Mouse (Mus musculus) T-helper 17 cell (primary cell): Measurements from ENCODE around the gene Grm1.

ENCODE experiments used
- in situ Hi-C, 2 experiments: fragments of 300-600 bp; cut with MboI, MseI; formaldehyde crosslinking; loops; 1 replicate in 1 of 2; 2 replicates in 1 of 2; pipeline ENCODE4 v1.15.1; 2025; ENCODE audit warnings: high pct_unique_total_duplicates in 2 of 2

The Grm1 gene

GRCm38 (mm10) chr10:10834828-10835227 is 247.3 kb downstream of the Grm1 start:
- in situ Hi-C loops: no loop called here

GRCm38 (mm10) chr10:10831141-10831540 is 251.0 kb downstream of the Grm1 start:
- in situ Hi-C loops: no loop called here

- in situ Hi-C loops: no loop called here
Measured at GRCm38 (mm10) chr10:10827308-10827707, 254.8 kb downstream of the Grm1 start.

- in situ Hi-C loops: no loop called here
Measured at GRCm38 (mm10) chr10:10818061-10818460, 264.1 kb downstream of the Grm1 start.

DNA sequence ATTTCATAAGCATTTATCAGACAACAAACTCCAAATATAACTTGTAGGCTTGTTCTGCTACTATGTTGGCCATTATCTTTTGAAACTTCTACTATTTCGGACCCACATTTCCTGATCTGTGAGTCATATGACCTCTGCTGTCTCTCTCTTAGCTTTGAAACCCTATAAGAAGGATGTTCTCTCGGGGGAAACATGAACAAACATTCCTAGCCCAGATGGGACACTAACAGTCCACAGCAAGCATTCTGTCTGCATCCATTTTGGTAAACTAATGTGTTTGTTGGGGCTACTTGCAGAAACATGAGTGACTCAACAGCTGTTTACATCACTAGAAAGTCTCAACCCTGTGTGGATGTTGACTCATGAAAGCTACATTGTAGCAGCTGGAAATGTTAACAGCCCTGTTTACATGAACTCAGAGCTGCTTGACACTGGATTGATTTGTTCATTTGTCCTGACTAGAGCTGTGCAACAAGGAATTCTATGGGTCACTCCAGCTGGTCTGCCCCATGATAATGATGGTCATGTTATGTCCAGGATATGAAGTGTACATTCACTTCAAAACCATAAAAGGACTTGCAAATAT is 267.4 kb downstream of the Grm1 start:
- in situ Hi-C loops: no loop called here

DNA sequence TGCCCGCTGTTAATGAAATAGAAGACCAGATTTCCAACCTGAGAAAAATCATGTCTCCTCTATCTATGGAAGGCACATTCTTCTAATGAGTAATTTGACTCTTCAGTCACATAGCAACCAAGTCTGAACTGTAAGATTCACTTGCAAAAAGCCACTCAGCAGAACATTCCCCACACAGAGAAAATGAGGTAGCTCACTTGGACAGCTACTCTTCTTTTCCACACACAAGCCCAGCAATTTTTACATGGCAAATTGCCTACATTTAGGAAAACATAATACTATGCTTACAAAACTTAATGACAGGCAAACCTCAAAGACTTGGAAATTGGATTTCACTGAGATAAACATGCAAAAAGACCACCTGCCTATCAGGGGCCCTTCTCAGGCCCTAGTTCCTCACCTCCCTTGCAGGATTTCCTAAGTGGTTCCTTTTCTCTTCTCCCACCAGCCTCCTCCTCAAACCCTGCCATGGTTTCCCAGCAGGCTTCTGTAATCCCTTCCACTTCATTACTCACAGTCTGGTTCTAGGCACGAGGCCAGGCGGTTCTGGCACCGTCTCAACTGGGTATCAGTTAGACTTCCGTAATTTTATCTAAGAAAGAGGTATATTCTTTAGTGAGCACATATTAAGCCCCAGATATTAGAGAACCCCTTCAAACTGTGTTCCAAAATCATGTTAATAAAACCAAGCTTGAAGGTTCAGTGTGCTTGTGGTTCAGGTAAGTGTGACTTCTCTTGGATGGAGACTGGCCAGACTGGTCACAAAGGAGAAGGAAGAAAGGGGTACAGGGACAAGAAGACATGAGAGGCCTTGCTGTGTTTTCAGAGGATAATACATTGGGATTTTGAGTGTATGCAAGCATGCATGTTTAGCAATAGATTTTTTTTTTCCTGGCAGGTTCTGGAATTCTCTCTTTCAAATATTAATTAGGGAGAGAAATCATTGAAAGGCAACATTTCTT is 269.1 kb downstream of the Grm1 start:
- in situ Hi-C loops: no loop called here

GRCm38 (mm10) chr10:10809777-10810176 is 272.4 kb downstream of the Grm1 start:
- in situ Hi-C loops: no loop called here

- in situ Hi-C loops: no loop called here
Measured at GRCm38 (mm10) chr10:10795321-10795720, 286.8 kb downstream of the Grm1 start.

- in situ Hi-C loops: no loop called here
Measured at GRCm38 (mm10) chr10:10790458-10790857, 291.7 kb downstream of the Grm1 start.

- in situ Hi-C loops: loop anchor here (10.0 kb wide), 2 partner anchors 315 to 865 kb away; partner anchors contain the start of gene Adgb (in 1 of the 2)
Measured at GRCm38 (mm10) chr10:10789967-10790366, 292.2 kb downstream of the Grm1 start.

- in situ Hi-C loops: loop anchor here (10.0 kb wide), 2 partner anchors 313 to 867 kb away; partner anchors contain the start of gene Adgb (in 1 of the 2)
Measured at GRCm38 (mm10) chr10:10787906-10788416, 294.2 kb downstream of the Grm1 start.

GRCm38 (mm10) chr10:10785122-10785521 is 297.0 kb downstream of the Grm1 start:
- in situ Hi-C loops: loop anchor here (10.0 kb wide), 2 partner anchors 310 to 870 kb away; partner anchors contain the start of gene Adgb (in 1 of the 2)

DNA sequence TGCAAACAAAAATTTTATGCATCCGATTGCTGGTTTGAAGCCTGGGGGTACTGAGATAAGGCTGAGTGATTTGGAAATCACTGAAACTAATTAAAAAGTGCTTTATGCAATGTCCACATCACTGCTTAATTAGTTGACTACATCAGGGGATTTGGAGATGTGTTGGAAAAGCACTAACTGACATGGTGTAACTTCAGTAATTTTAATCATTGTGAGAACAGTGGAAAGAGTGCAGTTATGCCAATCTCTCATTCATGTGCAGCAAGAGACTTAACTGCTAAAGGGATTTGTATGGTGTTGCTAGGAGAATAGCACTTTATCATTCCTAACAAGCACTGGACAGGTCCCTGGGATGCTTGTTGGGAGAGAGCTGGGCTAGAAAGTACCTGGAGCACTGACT is 307.3 kb downstream of the Grm1 start:
- in situ Hi-C loops: loop anchor here in 1 of 2 experiments (10.0 kb wide), 1 partner anchor 1860 kb away; no protein-coding TSS in a partner anchor

DNA sequence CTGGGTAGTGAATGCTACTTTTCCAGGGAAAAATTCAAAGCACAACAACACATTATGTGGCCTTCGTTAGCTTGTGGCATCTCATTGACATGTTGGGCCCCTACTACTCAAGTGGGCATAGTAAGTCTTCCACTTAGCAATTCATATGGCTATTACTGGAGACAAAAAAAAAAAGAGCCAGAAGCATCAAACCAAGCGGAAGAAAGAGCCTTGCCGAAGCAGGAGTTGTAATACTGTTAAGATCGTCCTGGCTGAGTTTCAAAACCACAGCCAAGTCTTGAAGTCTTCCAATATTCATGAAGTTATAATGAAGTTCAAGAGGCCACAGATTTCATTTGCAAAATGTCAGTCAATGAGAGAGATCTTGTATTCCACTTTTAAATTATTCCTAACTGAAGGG is 319.1 kb downstream of the Grm1 start:
- in situ Hi-C loops: no loop called here

DNA sequence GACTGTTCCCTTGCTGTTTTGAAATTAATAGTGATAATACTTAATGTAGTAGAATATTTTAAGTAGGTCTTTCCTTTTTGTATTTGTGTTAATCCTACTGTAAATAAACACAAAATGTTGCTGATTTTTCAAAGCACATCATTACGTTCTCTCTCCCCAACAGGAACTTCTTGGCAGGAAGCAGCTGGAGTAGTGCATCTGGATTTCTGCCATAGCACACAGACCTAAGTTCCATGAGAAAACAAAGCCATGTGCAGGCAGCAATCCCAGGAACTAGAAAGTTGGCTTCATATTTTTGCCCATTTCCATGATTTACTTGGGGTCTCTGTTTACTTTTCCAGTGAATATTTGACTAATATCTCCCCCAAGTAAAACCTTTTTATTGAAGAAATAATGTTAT is 320.9 kb downstream of the Grm1 start:
- in situ Hi-C loops: no loop called here

DNA sequence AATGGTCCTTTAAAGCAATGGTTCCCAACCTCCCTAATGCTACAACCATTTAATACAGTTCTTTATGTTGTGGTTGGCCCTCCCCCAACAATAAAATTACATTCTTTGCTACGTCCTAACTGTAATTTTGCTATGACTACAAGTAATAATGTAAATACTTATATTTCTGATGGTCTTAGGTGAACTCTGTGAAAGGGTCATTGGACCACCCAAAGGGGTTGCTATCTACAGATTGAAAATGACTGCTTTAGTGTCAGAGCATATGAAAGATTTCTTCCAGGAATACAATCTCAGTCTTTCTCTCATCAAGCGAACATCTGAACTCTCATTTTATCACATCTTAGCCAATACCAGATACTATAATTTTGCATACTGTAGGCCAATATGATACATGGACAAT is 321.4 kb downstream of the Grm1 start:
- in situ Hi-C loops: no loop called here

- in situ Hi-C loops: loop anchor here in 1 of 2 experiments (10.0 kb wide), 1 partner anchor 1406 kb away; no protein-coding TSS in a partner anchor
Measured at GRCm38 (mm10) chr10:10751033-10751432, 331.1 kb downstream of the Grm1 start.

- in situ Hi-C loops: no loop called here
Measured at GRCm38 (mm10) chr10:10744097-10744496, 338.1 kb downstream of the Grm1 start.

DNA sequence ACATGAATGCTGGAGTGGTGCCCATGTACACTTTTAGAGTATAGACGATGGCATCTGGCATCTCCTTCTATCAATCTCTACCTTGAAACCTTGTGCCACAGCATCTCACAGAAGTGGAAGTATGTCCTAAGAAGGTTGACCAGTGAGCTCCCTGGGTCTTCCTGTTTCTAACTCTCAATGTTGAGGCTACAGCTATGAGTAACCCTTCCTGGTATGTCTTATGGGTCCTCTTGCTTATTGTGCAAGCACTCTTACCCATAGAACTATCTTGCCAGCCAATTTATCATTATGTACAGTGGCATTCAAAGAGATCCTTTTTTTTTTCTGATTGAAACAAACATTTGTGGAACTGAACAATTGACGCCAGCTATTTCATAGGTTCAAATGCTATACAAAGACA is 340.0 kb downstream of the Grm1 start:
- in situ Hi-C loops: no loop called here

GRCm38 (mm10) chr10:10741314-10741713 is 340.8 kb downstream of the Grm1 start:
- in situ Hi-C loops: no loop called here

- in situ Hi-C loops: no loop called here
Measured at GRCm38 (mm10) chr10:10740729-10741128, 341.4 kb downstream of the Grm1 start.

DNA sequence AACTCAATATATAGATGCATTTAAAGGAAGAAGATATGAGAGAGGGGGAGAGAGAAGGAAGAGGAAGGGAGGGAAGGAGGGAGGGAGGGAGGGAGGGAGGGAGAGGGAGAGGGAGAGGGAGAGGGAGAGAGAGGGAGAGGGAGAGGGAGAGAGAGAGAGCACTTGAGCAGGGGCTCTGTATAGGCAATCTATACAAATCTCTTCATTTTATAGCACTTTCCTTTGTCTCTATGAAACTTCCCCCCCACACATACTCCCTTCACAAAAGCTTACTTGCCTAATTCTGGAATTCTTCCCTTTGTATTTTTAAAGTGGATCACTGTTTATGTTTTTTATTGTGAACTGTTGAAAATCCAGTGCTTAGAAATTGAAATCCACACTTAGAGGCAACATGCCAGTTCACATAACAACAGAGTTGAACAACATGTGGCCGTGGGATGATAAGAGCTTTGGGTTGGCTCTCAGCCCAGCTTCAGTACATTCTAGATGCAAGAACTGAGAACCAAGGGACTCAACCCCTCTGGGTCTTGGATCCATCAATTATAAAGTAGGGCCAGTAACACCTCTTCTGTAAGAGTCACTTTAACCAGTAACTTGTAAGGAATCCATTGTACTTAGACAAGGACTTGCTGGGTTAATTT is 345.0 kb downstream of the Grm1 start:
- in situ Hi-C loops: no loop called here
